Mouse (Mus musculus) MEL (cell line): Measurements from ENCODE around the gene Slfn4. TPM values are rescaled to one million over a fixed set of nuclear protein-coding genes. Genes with fewer than 3 reads are reported as not detected.

Experiments used
- DNase-seq: peaks from one replicate; pipeline ENCODE4 v3.0.0; 2011; ENCODE audit warnings: low read depth, low spot score
- H3K27ac ChIP-seq: 2 replicates; pipeline ENCODE4 v1.5.1; 2012; ENCODE audit warnings: low read depth, mild to moderate bottlenecking, control low read depth, low read length, moderate library complexity; ENCODE audit not compliant: control insufficient read depth
- H3K27me3 ChIP-seq, 2 experiments: fragments of 150-350 bp in 1 of 2; sonication (generic) in 1 of 2; 2 replicates each; pipeline ENCODE4 v1.6.1; 2012; ENCODE audit warnings: low read length in 2 of 2, mild to moderate bottlenecking in 2 of 2, improper control_type of control experiment in 1 of 2, moderate library complexity in 1 of 2; ENCODE audit not compliant: insufficient read depth in 2 of 2, control insufficient read depth in 1 of 2
- H3K36me3 ChIP-seq, 2 experiments: 2 replicates each; pipeline ENCODE4 v1.6.1; 2012 to 2014; ENCODE audit warnings: low read length in 2 of 2, improper control_type of control experiment in 1 of 2, inconsistent platforms in 1 of 2, mild to moderate bottlenecking in 1 of 2; ENCODE audit not compliant: insufficient read depth in 2 of 2, control insufficient read depth in 1 of 2
- H3K4me1 ChIP-seq, 2 experiments: fragments of 150-350 bp in 1 of 2; sonication (generic) in 1 of 2; 2 replicates each; pipeline ENCODE4 v1.6.1; 2012; ENCODE audit warnings: low read length in 2 of 2, improper control_type of control experiment in 1 of 2, mild to moderate bottlenecking in 1 of 2; ENCODE audit not compliant: insufficient read depth in 2 of 2, control insufficient read depth in 1 of 2
- H3K4me3 ChIP-seq, 2 experiments: fragments of 150-350 bp in 1 of 2; sonication (generic) in 1 of 2; 2 replicates each; pipeline ENCODE4 v1.5.1; 2012; ENCODE audit warnings: low read depth in 2 of 2, low read length in 2 of 2, mild to moderate bottlenecking in 2 of 2, moderate library complexity in 2 of 2, control low read depth in 1 of 2, improper control_type of control experiment in 1 of 2; ENCODE audit not compliant: control insufficient read depth in 1 of 2, insufficient read depth in 1 of 2
- H3K79me2 ChIP-seq: 2 replicates; pipeline ENCODE4 v1.6.1; 2012; ENCODE audit warnings: mild to moderate bottlenecking, low read length, moderate library complexity; ENCODE audit not compliant: control insufficient read depth, poor library complexity, insufficient read depth
- H3K9ac ChIP-seq: 2 replicates; pipeline ENCODE4 v1.6.1; 2012; ENCODE audit warnings: low read depth, mild to moderate bottlenecking, control low read depth, low read length, moderate library complexity; ENCODE audit not compliant: control insufficient read depth, poor library complexity, severe bottlenecking
- H3K9me3 ChIP-seq: fragments of 150-350 bp; sonication (generic); replicated peaks from 2 replicates; pipeline ENCODE4 v1.6.1; 2012; ENCODE audit warnings: mild to moderate bottlenecking, low read length, improper control_type of control experiment, moderate library complexity; ENCODE audit not compliant: insufficient read depth
- CHD1 ChIP-seq: IDR thresholded peaks from 2 replicates; pipeline ENCODE4 v1.6.1; 2012; ENCODE audit warnings: low read depth, mild to moderate bottlenecking, inconsistent platforms, low read length, improper control_type of control experiment
- CTCF ChIP-seq, 3 experiments: IDR thresholded peaks in 2 of 3; conservative IDR thresholded peaks in 1 of 3; 2 replicates each; pipeline ENCODE4 v1.5.1; 2011 to 2012; ENCODE audit warnings: low read length in 3 of 3, low read depth in 2 of 3, mild to moderate bottlenecking in 2 of 3, improper control_type of control experiment in 1 of 3, inconsistent platforms in 1 of 3, mixed read lengths in 1 of 3, moderate library complexity in 1 of 3; ENCODE audit not compliant: control insufficient read depth in 1 of 3, insufficient read depth in 1 of 3, poor library complexity in 1 of 3, severe bottlenecking in 1 of 3
- E2F4 ChIP-seq: IDR thresholded peaks from 2 replicates; pipeline ENCODE4 v1.6.1; 2011; ENCODE audit warnings: low read depth, low read length, improper control_type of control experiment, borderline replicate concordance
- EP300 ChIP-seq, 2 experiments: IDR thresholded peaks; 2 replicates each; pipeline ENCODE4 v1.6.1; 2011; ENCODE audit warnings: improper control_type of control experiment in 2 of 2, low read length in 2 of 2, low read depth in 1 of 2, mild to moderate bottlenecking in 1 of 2
- GABPA ChIP-seq: IDR thresholded peaks from 2 replicates; pipeline ENCODE4 v1.6.1; 2012; ENCODE audit warnings: low read depth, mild to moderate bottlenecking, inconsistent platforms, low read length, improper control_type of control experiment, moderate library complexity
- GATA1 ChIP-seq: IDR thresholded peaks from 2 replicates; pipeline ENCODE4 v1.6.1; 2011; ENCODE audit warnings: low read depth, low read length, improper control_type of control experiment
- HCFC1 ChIP-seq: IDR thresholded peaks from 2 replicates; pipeline ENCODE4 v1.6.1; 2012; ENCODE audit warnings: low read depth, mild to moderate bottlenecking, inconsistent platforms, low read length, improper control_type of control experiment, moderate library complexity
- KAT2A ChIP-seq: conservative IDR thresholded peaks from 2 replicates; pipeline ENCODE4 v1.6.1; 2012; ENCODE audit warnings: low read depth, low read length, improper control_type of control experiment, inconsistent platforms
- MAFK ChIP-seq: IDR thresholded peaks from 2 replicates; pipeline ENCODE4 v1.6.1; 2011; ENCODE audit warnings: low read depth, mild to moderate bottlenecking, low read length, improper control_type of control experiment, borderline replicate concordance
- MEF2A ChIP-seq: IDR thresholded peaks from 2 replicates; pipeline ENCODE4 v1.6.1; 2014; ENCODE audit warnings: low read depth, mild to moderate bottlenecking, inconsistent platforms, low read length, improper control_type of control experiment; ENCODE audit not compliant: poor library complexity, insufficient replicate concordance, severe bottlenecking; ENCODE audit errors: extremely low read depth
- NRF1 ChIP-seq: IDR thresholded peaks from 2 replicates; pipeline ENCODE4 v1.6.1; 2014; ENCODE audit warnings: low read depth, mild to moderate bottlenecking, inconsistent platforms, low read length, improper control_type of control experiment, moderate library complexity; ENCODE audit not compliant: poor library complexity, insufficient read depth, severe bottlenecking
- POLR2AphosphoS2 ChIP-seq: IDR thresholded peaks from 2 replicates; pipeline ENCODE4 v1.6.1; 2011; ENCODE audit warnings: low read length, improper control_type of control experiment
- RAD21 ChIP-seq: IDR thresholded peaks from 2 replicates; pipeline ENCODE4 v1.6.1; 2011; ENCODE audit warnings: mild to moderate bottlenecking, low read depth, low read length, improper control_type of control experiment
- RCOR1 ChIP-seq: IDR thresholded peaks from 2 replicates; pipeline ENCODE4 v1.6.1; 2012; ENCODE audit warnings: low read depth, mild to moderate bottlenecking, inconsistent platforms, low read length, improper control_type of control experiment
- SMC3 ChIP-seq: IDR thresholded peaks from 2 replicates; pipeline ENCODE4 v1.6.1; 2011; ENCODE audit warnings: low read depth, low read length, improper control_type of control experiment
- TAL1 ChIP-seq: IDR thresholded peaks from 2 replicates; pipeline ENCODE4 v1.6.1; 2012; ENCODE audit warnings: mild to moderate bottlenecking, inconsistent platforms, low read length, moderate library complexity, mixed read lengths
- TBP ChIP-seq: IDR thresholded peaks from 2 replicates; pipeline ENCODE4 v1.8.0; 2011; ENCODE audit warnings: low read depth, low read length, improper control_type of control experiment
- UBTF ChIP-seq: IDR thresholded peaks from 2 replicates; pipeline ENCODE4 v1.6.1; 2012; ENCODE audit warnings: low read depth, mild to moderate bottlenecking, inconsistent platforms, low read length, improper control_type of control experiment, moderate library complexity, borderline replicate concordance; ENCODE audit not compliant: insufficient read depth
- USF1 ChIP-seq: IDR thresholded peaks from 2 replicates; pipeline ENCODE4 v1.6.1; 2014; ENCODE audit warnings: low read depth, mild to moderate bottlenecking, inconsistent platforms, low read length, improper control_type of control experiment, moderate library complexity
- ZC3H11A ChIP-seq: IDR thresholded peaks from 2 replicates; pipeline ENCODE4 v1.6.1; 2012; ENCODE audit warnings: low read depth, mild to moderate bottlenecking, inconsistent platforms, low read length, improper control_type of control experiment
- ZKSCAN1 ChIP-seq: IDR thresholded peaks from 2 replicates; pipeline ENCODE4 v1.6.1; 2012; ENCODE audit warnings: low read depth, mild to moderate bottlenecking, inconsistent platforms, low read length, improper control_type of control experiment, moderate library complexity
- ZMIZ1 ChIP-seq: IDR thresholded peaks from 2 replicates; pipeline ENCODE4 v1.6.1; 2012; ENCODE audit warnings: low read depth, mild to moderate bottlenecking, inconsistent platforms, low read length, improper control_type of control experiment, moderate library complexity
- polyA plus RNA-seq, 2 experiments: library from polyadenylated mRNA; stranded (reverse) in 1 of 2; unstranded in 1 of 2; fragments of >175 nt in 1 of 2; fragments of >200 nt in 1 of 2; gene quantifications; 2 replicates each; pipeline versions ENCODE4 v1.2.1 to v1.2.4; 2012; ENCODE audit warnings: low replicate concordance in 2 of 2, low read depth in 1 of 2; ENCODE audit not compliant: insufficient read length in 2 of 2, insufficient read depth in 1 of 2, missing spikeins in 1 of 2
- total RNA-seq: library from RNA; depleted of rRNA; stranded (reverse); fragments of 300-350 nt; gene quantifications from 2 replicates; pipeline ENCODE4 v1.2.3, GENCODE M21; 2012

Slfn4 gene
- total and polyA plus RNA-seq, 3 experiments, result 0.04 TPM; not detected in 2

DNA sequence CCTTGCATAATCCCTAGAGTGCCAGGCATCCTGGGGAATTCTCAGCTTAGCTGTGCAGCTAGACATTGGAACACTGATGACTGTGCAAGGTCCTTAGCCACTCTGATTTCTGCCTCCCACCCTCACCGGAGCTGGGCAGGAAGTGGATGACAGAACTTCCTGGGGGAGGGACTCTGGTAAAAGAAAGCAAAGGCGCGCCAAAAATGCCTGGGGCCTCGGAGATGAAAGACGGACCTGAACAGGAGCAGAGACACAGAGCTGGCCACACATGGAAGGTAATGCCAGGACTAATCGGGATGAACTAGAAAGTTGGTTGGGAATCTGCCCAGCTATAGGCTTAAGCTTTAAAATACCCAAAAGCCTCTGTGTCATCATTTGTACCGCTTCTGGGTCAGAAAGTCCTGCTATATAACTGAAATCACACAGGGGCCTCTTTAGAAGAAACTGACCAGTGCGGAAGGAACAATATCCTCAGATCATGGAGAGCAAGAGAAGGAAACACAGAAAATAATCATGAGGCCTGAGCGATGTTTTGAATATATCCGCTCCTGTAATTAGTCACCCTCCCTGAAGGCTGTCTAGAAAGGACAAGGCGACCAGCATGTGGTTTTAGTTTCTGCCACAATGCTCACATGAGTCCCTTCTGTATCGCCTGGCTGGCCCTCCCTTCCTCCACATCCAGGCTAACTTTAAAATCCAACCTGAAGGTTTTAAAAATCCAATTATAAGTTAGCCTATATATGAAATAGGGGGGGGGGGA, 16.3 kb downstream of the Slfn4 start, which contains the start of gene Slfn3:
Gene Slfn3, plus strand, starts transcription at position 197 of the 760 bp plus-strand sequence.
- no peak for DNase-seq
- H3K4me3 ChIP-seq, result no peak within 1 kb of the TSS
- H3K79me2 ChIP-seq, result no peaks in the 10 kb centered on the region
- H3K27ac ChIP-seq, result no peak within 1 kb of the TSS
- H3K9me3 ChIP-seq, result no peaks in the 10 kb centered on the region
- H3K4me1 ChIP-seq, result no peaks in the 10 kb centered on the region
- no peaks in the 10 kb centered on the region for H3K36me3 ChIP-seq
- no peak within 1 kb of the TSS for H3K9ac ChIP-seq
- TF ChIP-seq ZKSCAN1, result no peak
- TF ChIP-seq EP300 (IDR thresholded peaks at IDR 0.05; ENCODE audit: low read depth in 1 of 2, low read length in 2 of 2), result no peak
- TF ChIP-seq MEF2A, result no peak
- no peak for TF ChIP-seq ZMIZ1
- TF ChIP-seq MAFK, result no peak
- no peak for TF ChIP-seq RCOR1
- no peak for TF ChIP-seq HCFC1
- no peak for TF ChIP-seq CTCF (IDR thresholded peaks at IDR 0.05 in 2 of 3, conservative IDR thresholded peaks at IDR 0.05 in 1 of 3; ENCODE audit: control insufficient read depth in 1 of 3, insufficient read depth in 1 of 3, low read depth in 2 of 3, low read length in 3 of 3, poor library complexity in 1 of 3, severe bottlenecking in 1 of 3)
- TF ChIP-seq USF1, result no peak
- TF ChIP-seq UBTF, result no peak
- no peak for TF ChIP-seq KAT2A
- TF ChIP-seq CHD1, result no peak
- no peak for TF ChIP-seq NRF1
- TF ChIP-seq POLR2AphosphoS2, result no peak
- no peak for TF ChIP-seq TBP
- no peak for TF ChIP-seq GATA1
- peaks cover 5 to 10% of the 10 kb centered on the region in 2 experiments for H3K27me3 ChIP-seq

DNA sequence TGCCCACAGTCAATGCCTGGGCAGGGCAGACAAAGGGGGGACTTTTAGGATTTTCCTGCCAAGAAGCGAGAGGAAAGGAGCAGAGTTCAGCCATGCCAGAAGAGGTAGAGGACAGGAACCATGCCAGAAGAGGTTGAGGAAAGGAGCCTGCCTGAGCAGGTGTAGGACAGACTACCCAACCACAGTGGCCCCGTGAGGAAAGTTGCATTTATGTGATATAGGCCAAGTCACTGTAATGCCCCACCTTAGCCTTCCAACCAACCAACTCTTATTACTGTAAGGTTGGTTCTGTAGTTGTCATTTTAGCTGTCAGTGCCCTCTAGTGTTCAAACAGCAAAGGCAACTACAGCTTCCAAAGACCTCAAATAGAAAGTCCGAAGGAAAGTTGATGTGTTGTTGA, 17.0 kb downstream of the Slfn4 start:
- no peaks in the 10 kb centered on the region for H3K79me2 ChIP-seq
- peaks cover 3 to 12% of the 10 kb centered on the region in 2 experiments for H3K27me3 ChIP-seq
- peak; percentile 73 for DNase-seq
- H3K4me3 ChIP-seq, result no peak overlapping the region
- no peak overlapping the region for H3K9ac ChIP-seq
- no peaks in the 10 kb centered on the region for H3K4me1 ChIP-seq
- H3K9me3 ChIP-seq, result no peaks in the 10 kb centered on the region
- H3K36me3 ChIP-seq, result no peaks in the 10 kb centered on the region
- H3K27ac ChIP-seq, result no peak overlapping the region
- TF ChIP-seq POLR2AphosphoS2 (no peak), TBP (no peak), TAL1 (no peak), MEF2A (no peak), ZC3H11A (peak; percentile 68), CTCF (IDR thresholded peaks at IDR 0.05 in 2 of 3, conservative IDR thresholded peaks at IDR 0.05 in 1 of 3; ENCODE audit: control insufficient read depth in 1 of 3, insufficient read depth in 1 of 3, low read depth in 2 of 3, low read length in 3 of 3, poor library complexity in 1 of 3, severe bottlenecking in 1 of 3) (peak; percentile 45 to 88 (median 61)), E2F4 (no peak), ZMIZ1 (no peak), SMC3 (peak; percentile 85), MAFK (no peak), GABPA (no peak), RAD21 (peak; percentile 85)
